Mouse (Mus musculus): Measurements from ENCODE around the gene Olfr1269. TPM values are rescaled to one million over a fixed set of nuclear protein-coding genes. Genes with fewer than 3 reads are reported as not detected.

Gene Olfr1269
- total RNA-seq (2014; rRNA removed): not detected in 2 replicates
- not detected in 2 replicates for polyA plus RNA-seq (2015; fragmentation: Nextera tagmentation; extraction: Ambion mirVana)

DNA sequence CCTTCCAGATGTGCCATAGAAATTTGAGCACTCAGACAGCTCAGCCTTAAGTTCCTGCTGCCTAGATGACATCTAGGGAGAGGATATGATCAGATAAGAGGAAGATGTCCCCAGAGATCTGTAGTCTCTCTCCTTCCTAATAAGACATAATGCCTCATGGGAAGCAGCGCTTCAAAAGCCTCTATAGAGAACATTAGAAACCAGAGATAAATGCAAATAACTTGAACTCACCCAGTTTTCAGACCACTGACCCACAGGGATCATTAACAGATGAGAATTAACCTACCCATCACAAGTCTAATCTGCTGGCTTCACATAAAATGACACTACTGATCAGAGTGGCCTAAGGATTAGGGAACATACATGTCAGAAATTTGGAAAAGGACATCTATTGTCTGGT is at the start of gene Olfr1269:
Olfr1269 (minus strand) TSS at position 101 of the 400 bp plus-strand sequence.
- WGBS: 91% methylated on average over 1 of the region's 1 CpGs
- Histone ChIP-seq H3K9me3 (ENCODE audit: low read length) (no peaks in the 10 kb centered on the region), H3K4me3 (ENCODE audit: low read depth, low read length) (no peak within 1 kb of the TSS), H3K4me1 (ENCODE audit: insufficient read depth, low read length) (no peaks in the 10 kb centered on the region), H3K36me3 (ENCODE audit: insufficient read depth, low read length) (no peaks in the 10 kb centered on the region), H3K4me2 (ENCODE audit: low read depth, low read length, poor library complexity, severe bottlenecking) (no peak within 1 kb of the TSS), H3K9ac (replicated peaks; ENCODE audit: low read length, poor library complexity, severe bottlenecking) (no peak within 1 kb of the TSS), H3K27me3 (ENCODE audit: insufficient read depth, low read length) (no peaks in the 10 kb centered on the region), H3K27ac (ENCODE audit: low read depth, low read length) (no peak within 1 kb of the TSS)
- no peak for DNase-seq (ENCODE audit: low spot score)
- no peak for ATAC-seq (ENCODE audit: low FRiP score)
- no peak for TF ChIP-seq CTCF (IDR thresholded peaks at IDR 0.05)

DNA sequence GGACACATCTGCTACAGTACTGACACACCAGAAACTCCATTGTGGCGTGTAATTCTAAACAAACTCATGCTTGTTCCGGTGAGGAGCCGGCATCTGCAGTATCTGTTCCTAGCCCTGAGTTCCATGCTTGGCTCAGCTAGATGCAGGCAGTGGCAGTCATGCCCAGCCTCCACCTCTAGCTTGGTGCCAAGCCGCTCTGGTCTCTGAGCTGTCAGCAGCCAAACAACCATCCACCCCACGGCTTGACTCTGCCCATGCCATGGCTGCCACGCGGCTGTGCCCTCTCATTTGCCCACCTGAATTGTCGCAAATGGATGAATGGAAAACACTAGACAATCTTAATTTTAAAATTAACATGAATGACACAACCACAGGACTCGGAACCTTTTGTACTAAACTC is 32.7 kb upstream of the Olfr1269 start:
- DNase-seq (ENCODE audit: low spot score): no peak
- H3K4me2 ChIP-seq (ENCODE audit: low read depth, low read length, poor library complexity, severe bottlenecking): no peak overlapping the region
- H3K9me3 ChIP-seq (ENCODE audit: low read length): no peaks in the 10 kb centered on the region
- no peak overlapping the region for H3K4me3 ChIP-seq (ENCODE audit: low read depth, low read length)
- no peaks in the 10 kb centered on the region for H3K27me3 ChIP-seq (ENCODE audit: insufficient read depth, low read length)
- H3K9ac ChIP-seq (replicated peaks; ENCODE audit: low read length, poor library complexity, severe bottlenecking): no peak overlapping the region
- H3K4me1 ChIP-seq (ENCODE audit: insufficient read depth, low read length): no peaks in the 10 kb centered on the region
- no peak overlapping the region for H3K27ac ChIP-seq (ENCODE audit: low read depth, low read length)
- ATAC-seq (ENCODE audit: low FRiP score): no peak
- WGBS: 93% methylated on average over 9 of the region's 9 CpGs
- H3K36me3 ChIP-seq (ENCODE audit: insufficient read depth, low read length): no peaks in the 10 kb centered on the region
- no peak for TF ChIP-seq CTCF (IDR thresholded peaks at IDR 0.05)

DNA sequence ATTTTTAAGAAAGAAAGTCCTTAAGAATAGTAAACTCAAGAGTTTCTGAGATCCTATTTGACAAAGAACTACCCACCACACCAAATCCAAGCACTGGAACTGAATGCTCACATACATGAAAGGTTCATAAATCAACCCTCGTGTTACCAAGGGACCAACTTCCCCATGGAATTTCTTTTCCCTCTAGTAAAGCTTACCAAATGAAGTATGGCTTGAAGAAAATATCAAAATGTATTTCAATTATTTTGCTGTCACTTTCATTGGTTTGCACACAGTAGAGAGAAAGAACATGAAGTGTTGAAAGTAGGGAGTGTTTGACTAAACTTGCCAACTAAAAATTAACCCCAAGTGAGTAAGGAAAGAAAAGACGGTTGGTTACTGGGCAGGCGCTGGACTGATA is 31.8 kb upstream of the Olfr1269 start, which contains the start of gene Olfr1270:
Olfr1270 (minus strand) TSS at position 101 of the 400 bp plus-strand sequence.
- 90% methylated on average over 3 of the region's 3 CpGs for WGBS
- Histone ChIP-seq H3K4me1 (ENCODE audit: insufficient read depth, low read length) (no peaks in the 10 kb centered on the region), H3K36me3 (ENCODE audit: insufficient read depth, low read length) (no peaks in the 10 kb centered on the region), H3K27ac (ENCODE audit: low read depth, low read length) (no peak within 1 kb of the TSS), H3K9ac (replicated peaks; ENCODE audit: low read length, poor library complexity, severe bottlenecking) (no peak within 1 kb of the TSS), H3K9me3 (ENCODE audit: low read length) (no peaks in the 10 kb centered on the region), H3K4me2 (ENCODE audit: low read depth, low read length, poor library complexity, severe bottlenecking) (no peak within 1 kb of the TSS), H3K27me3 (ENCODE audit: insufficient read depth, low read length) (no peaks in the 10 kb centered on the region), H3K4me3 (ENCODE audit: low read depth, low read length) (no peak within 1 kb of the TSS)
- no peak for TF ChIP-seq CTCF (IDR thresholded peaks at IDR 0.05)
- ATAC-seq (ENCODE audit: low FRiP score): no peak
- DNase-seq (ENCODE audit: low spot score): no peak

DNA sequence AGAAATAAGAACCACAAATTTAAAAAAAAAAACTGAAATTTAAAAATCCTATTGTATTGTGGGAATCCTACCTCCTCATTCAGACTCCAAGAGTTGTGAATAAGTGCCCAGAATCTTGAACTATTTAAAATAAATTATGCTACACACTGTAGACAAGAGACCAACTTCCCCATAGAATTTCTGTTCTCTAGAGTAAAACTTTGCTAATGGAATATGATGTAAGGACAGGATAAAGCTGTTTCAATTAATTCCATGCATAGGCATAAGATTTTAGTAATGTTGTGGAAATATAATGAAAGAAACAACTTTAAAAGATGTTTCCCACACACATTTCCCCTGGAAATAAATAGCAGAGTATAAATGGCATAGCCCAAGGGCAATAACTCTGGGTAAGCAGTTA is 21.0 kb upstream of the Olfr1269 start, which contains the start of gene Olfr32:
Olfr32 (minus strand) TSS at position 101 of the 400 bp plus-strand sequence.
- H3K9me3 ChIP-seq (ENCODE audit: low read length): no peaks in the 10 kb centered on the region
- H3K36me3 ChIP-seq (ENCODE audit: insufficient read depth, low read length): no peaks in the 10 kb centered on the region
- no peak within 1 kb of the TSS for H3K27ac ChIP-seq (ENCODE audit: low read depth, low read length)
- DNase-seq (ENCODE audit: low spot score): no peak
- H3K4me1 ChIP-seq (ENCODE audit: insufficient read depth, low read length): no peaks in the 10 kb centered on the region
- no peak within 1 kb of the TSS for H3K4me3 ChIP-seq (ENCODE audit: low read depth, low read length)
- no peak within 1 kb of the TSS for H3K4me2 ChIP-seq (ENCODE audit: low read depth, low read length, poor library complexity, severe bottlenecking)
- H3K27me3 ChIP-seq (ENCODE audit: insufficient read depth, low read length): no peaks in the 10 kb centered on the region
- no peak within 1 kb of the TSS for H3K9ac ChIP-seq (replicated peaks; ENCODE audit: low read length, poor library complexity, severe bottlenecking)
- ATAC-seq (ENCODE audit: low FRiP score): no peak
- TF ChIP-seq CTCF (IDR thresholded peaks at IDR 0.05): no peak

DNA sequence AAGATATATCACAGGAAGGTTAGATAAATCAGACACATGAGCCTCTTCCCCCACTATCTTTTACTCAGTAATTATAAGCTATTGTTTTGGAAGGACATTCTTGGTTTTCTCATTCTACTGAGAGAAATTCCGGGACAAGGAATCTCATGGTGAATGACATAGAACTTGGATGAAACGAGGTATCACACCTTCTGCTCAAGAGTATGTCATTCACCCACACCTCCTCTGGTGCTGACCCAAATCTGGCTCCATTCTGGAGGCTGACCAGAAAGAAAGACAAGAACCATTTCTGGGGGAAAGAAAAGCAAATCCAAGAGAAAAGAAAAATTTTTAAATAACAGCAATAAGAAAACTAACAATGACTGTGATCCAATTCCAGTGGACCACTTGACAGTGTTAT is 51.1 kb downstream of the Olfr1269 start:
- Histone ChIP-seq H3K4me1 (ENCODE audit: insufficient read depth, low read length) (no peaks in the 10 kb centered on the region), H3K4me3 (ENCODE audit: low read depth, low read length) (no peak overlapping the region), H3K27me3 (ENCODE audit: insufficient read depth, low read length) (no peaks in the 10 kb centered on the region), H3K9me3 (ENCODE audit: low read length) (no peaks in the 10 kb centered on the region), H3K9ac (replicated peaks; ENCODE audit: low read length, poor library complexity, severe bottlenecking) (no peak overlapping the region), H3K36me3 (ENCODE audit: insufficient read depth, low read length) (no peaks in the 10 kb centered on the region), H3K4me2 (ENCODE audit: low read depth, low read length, poor library complexity, severe bottlenecking) (no peak overlapping the region), H3K27ac (ENCODE audit: low read depth, low read length) (no peak overlapping the region)
- no peak for ATAC-seq (ENCODE audit: low FRiP score)
- TF ChIP-seq CTCF (IDR thresholded peaks at IDR 0.05): no peak
- no peak for DNase-seq (ENCODE audit: low spot score)
- 76% methylated on average over 2 of the region's 2 CpGs for WGBS

Other genes starting within 250 kb of the Olfr1269 start
- not detected in 2 replicates for gene Olfr1257, start 243.0 kb downstream of the Olfr1269 start, total RNA-seq (2014; rRNA removed)
- gene Olfr1257, start 243.0 kb downstream of the Olfr1269 start, polyA plus RNA-seq (2015; fragmentation: Nextera tagmentation; extraction: Ambion mirVana): not detected in 2 replicates
- gene Olfr1258, start 194.1 kb downstream of the Olfr1269 start, total RNA-seq (2014; rRNA removed): not detected in 2 replicates
- not detected in 2 replicates for gene Olfr1258, start 194.1 kb downstream of the Olfr1269 start, polyA plus RNA-seq (2015; fragmentation: Nextera tagmentation; extraction: Ambion mirVana)
- not detected in 2 replicates for gene Olfr1259, start 172.7 kb downstream of the Olfr1269 start, total RNA-seq (2014; rRNA removed)
- not detected in 2 replicates for gene Olfr1259, start 172.7 kb downstream of the Olfr1269 start, polyA plus RNA-seq (2015; fragmentation: Nextera tagmentation; extraction: Ambion mirVana)
- gene Olfr1260, start 147.1 kb downstream of the Olfr1269 start, total RNA-seq (2014; rRNA removed): not detected in 2 replicates
- not detected in 2 replicates for gene Olfr1260, start 147.1 kb downstream of the Olfr1269 start, polyA plus RNA-seq (2015; fragmentation: Nextera tagmentation; extraction: Ambion mirVana)
- not detected in 2 replicates for gene Olfr1261, start 130.2 kb downstream of the Olfr1269 start, total RNA-seq (2014; rRNA removed)
- gene Olfr1261, start 130.2 kb downstream of the Olfr1269 start, polyA plus RNA-seq (2015; fragmentation: Nextera tagmentation; extraction: Ambion mirVana): not detected in 2 replicates
- gene Olfr1262, start 121.3 kb downstream of the Olfr1269 start, total RNA-seq (2014; rRNA removed): not detected in 2 replicates
- not detected in 2 replicates for gene Olfr1262, start 121.3 kb downstream of the Olfr1269 start, polyA plus RNA-seq (2015; fragmentation: Nextera tagmentation; extraction: Ambion mirVana)
- not detected in 2 replicates for gene Olfr1263, start 109.3 kb downstream of the Olfr1269 start, total RNA-seq (2014; rRNA removed)
- not detected in 2 replicates for gene Olfr1263, start 109.3 kb downstream of the Olfr1269 start, polyA plus RNA-seq (2015; fragmentation: Nextera tagmentation; extraction: Ambion mirVana)
- not detected in 2 replicates for gene Olfr1264, start 95.8 kb downstream of the Olfr1269 start, total RNA-seq (2014; rRNA removed)
- not detected in 2 replicates for gene Olfr1264, start 95.8 kb downstream of the Olfr1269 start, polyA plus RNA-seq (2015; fragmentation: Nextera tagmentation; extraction: Ambion mirVana)
- not detected in 2 replicates for gene Olfr1265, start 86.1 kb downstream of the Olfr1269 start, total RNA-seq (2014; rRNA removed)
- gene Olfr1265, start 86.1 kb downstream of the Olfr1269 start, polyA plus RNA-seq (2015; fragmentation: Nextera tagmentation; extraction: Ambion mirVana): not detected in 2 replicates
- gene Olfr140, start 57.8 kb downstream of the Olfr1269 start, total RNA-seq (2014; rRNA removed): not detected in 2 replicates
- gene Olfr140, start 57.8 kb downstream of the Olfr1269 start, polyA plus RNA-seq (2015; fragmentation: Nextera tagmentation; extraction: Ambion mirVana): not detected in 2 replicates
- gene Olfr32, start 20.9 kb upstream of the Olfr1269 start, total RNA-seq (2014; rRNA removed): not detected in 2 replicates
- gene Olfr32, start 20.9 kb upstream of the Olfr1269 start, polyA plus RNA-seq (2015; fragmentation: Nextera tagmentation; extraction: Ambion mirVana): not detected in 2 replicates
- gene Olfr1270, start 31.7 kb upstream of the Olfr1269 start, total RNA-seq (2014; rRNA removed): not detected in 2 replicates
- not detected in 2 replicates for gene Olfr1270, start 31.7 kb upstream of the Olfr1269 start, polyA plus RNA-seq (2015; fragmentation: Nextera tagmentation; extraction: Ambion mirVana)
- not detected in 2 replicates for gene Olfr1506, start 103.1 kb upstream of the Olfr1269 start, total RNA-seq (2014; rRNA removed)
- gene Olfr1506, start 103.1 kb upstream of the Olfr1269 start, polyA plus RNA-seq (2015; fragmentation: Nextera tagmentation; extraction: Ambion mirVana): not detected in 2 replicates
- gene Olfr142, start 136.2 kb upstream of the Olfr1269 start, total RNA-seq (2014; rRNA removed): not detected in 2 replicates
- not detected in 2 replicates for gene Olfr142, start 136.2 kb upstream of the Olfr1269 start, polyA plus RNA-seq (2015; fragmentation: Nextera tagmentation; extraction: Ambion mirVana)
- gene Olfr1271, start 149.6 kb upstream of the Olfr1269 start, total RNA-seq (2014; rRNA removed): not detected in 2 replicates
- not detected in 2 replicates for gene Olfr1271, start 149.6 kb upstream of the Olfr1269 start, polyA plus RNA-seq (2015; fragmentation: Nextera tagmentation; extraction: Ambion mirVana)
- gene Olfr1272, start 171.4 kb upstream of the Olfr1269 start, total RNA-seq (2014; rRNA removed): not detected in 2 replicates
- not detected in 2 replicates for gene Olfr1272, start 171.4 kb upstream of the Olfr1269 start, polyA plus RNA-seq (2015; fragmentation: Nextera tagmentation; extraction: Ambion mirVana)
- not detected in 2 replicates for gene Gm13769, start 200.8 kb upstream of the Olfr1269 start, total RNA-seq (2014; rRNA removed)
- not detected in 2 replicates for gene Gm13769, start 200.8 kb upstream of the Olfr1269 start, polyA plus RNA-seq (2015; fragmentation: Nextera tagmentation; extraction: Ambion mirVana)